Mouse (Mus musculus) olfactory bulb, adult 2 months (tissue): ENCODE measurements at regions not wholly inside any gene's neighbourhood (a gene's known extent, or its start where the extent isn't known, plus 50 kb on each side); places are given as distances from the start of the nearest gene placed in this dataset.

Source experiments
- CTCF ChIP-seq: fragments of 200-500 bp; IDR thresholded peaks from 2 replicates; pipeline ENCODE4 v1.5.1; 2012; ENCODE audit warnings: low read depth, mild to moderate bottlenecking, low read length, moderate library complexity; ENCODE audit not compliant: insufficient read depth
- POLR2A ChIP-seq: fragments of 200-500 bp; IDR thresholded peaks from 2 replicates; pipeline ENCODE4 v1.6.1; 2012; ENCODE audit warnings: mild to moderate bottlenecking, low read depth, low read length, moderate library complexity; ENCODE audit not compliant: insufficient read depth

GRCm38 (mm10) chr16:76644281-76644680 lies 270.7 kb upstream of the Nrip1 start:
- TF ChIP-seq CTCF (no peak), POLR2A (no peak)
